Mouse (Mus musculus) embryonic facial prominence, embryonic 13.5 days (tissue): ENCODE results near the gene Lgals2. TPM values are rescaled to one million over a fixed set of nuclear protein-coding genes. Genes with fewer than 3 reads are reported as not detected.
"Not testable (repeated sequence)": the region's sequence is repeated elsewhere in the genome, so short reads cannot be mapped to it uniquely, and the experiment has no call there.

Source experiments
- ATAC-seq: fragments of 200-750 bp; cut with Nextera tagmentation; 2 replicates; pipeline ENCODE4 v1.8.0; 2017; ENCODE audit warnings: low read depth; ENCODE audit not compliant: insufficient number of reproducible peaks, insufficient read depth, low FRiP score, low TSS enrichment
- H3K27ac ChIP-seq: fragments of 300-500 bp; sonication (generic); 2 replicates; pipeline ENCODE4 v1.5.1; 2015; ENCODE audit warnings: moderate library complexity, mild to moderate bottlenecking, inconsistent platforms
- H3K27me3 ChIP-seq: fragments of 300-500 bp; sonication (generic); 2 replicates; pipeline ENCODE4 v1.6.1; 2015; ENCODE audit warnings: mild to moderate bottlenecking, inconsistent platforms
- H3K36me3 ChIP-seq: fragments of 300-500 bp; sonication (generic); 2 replicates; pipeline ENCODE4 v1.6.1; 2015; ENCODE audit warnings: mild to moderate bottlenecking, inconsistent platforms
- H3K4me1 ChIP-seq: fragments of 300-500 bp; sonication (generic); 2 replicates; pipeline ENCODE4 v1.6.1; 2015; ENCODE audit warnings: inconsistent platforms
- H3K4me2 ChIP-seq: fragments of 300-500 bp; sonication (generic); 2 replicates; pipeline ENCODE4 v1.6.1; 2015; ENCODE audit warnings: moderate library complexity, mild to moderate bottlenecking, inconsistent platforms
- H3K4me3 ChIP-seq: fragments of 300-500 bp; sonication (generic); 2 replicates; pipeline ENCODE4 v1.5.1; 2015; ENCODE audit warnings: mild to moderate bottlenecking, inconsistent platforms
- H3K9ac ChIP-seq: fragments of 300-500 bp; sonication (generic); 2 replicates; pipeline ENCODE4 v1.6.1; 2015; ENCODE audit warnings: mild to moderate bottlenecking, inconsistent platforms
- H3K9me3 ChIP-seq: fragments of 300-500 bp; sonication (generic); 2 replicates; pipeline ENCODE4 v1.6.1; 2016; ENCODE audit warnings: inconsistent platforms
- WGBS: fragments of 180-500 bp; shearing (Covaris S2); methylation state at CpG from one replicate; pipeline ENCODE4 v1.1.7; 2015; ENCODE audit warnings: mixed read lengths; 5-methylcytosine and 5-hydroxymethylcytosine counted together
- polyA plus RNA-seq: library from polyadenylated mRNA; unstranded; fragments of >200 nt; fragmentation: Nextera tagmentation; extraction: Ambion mirVana; gene quantifications from 2 replicates; pipeline ENCODE4 v1.2.1, GENCODE M21; 2015

The Lgals2 gene
- polyA plus RNA-seq, 1 experiment from 2014 or later: not detected

DNA sequence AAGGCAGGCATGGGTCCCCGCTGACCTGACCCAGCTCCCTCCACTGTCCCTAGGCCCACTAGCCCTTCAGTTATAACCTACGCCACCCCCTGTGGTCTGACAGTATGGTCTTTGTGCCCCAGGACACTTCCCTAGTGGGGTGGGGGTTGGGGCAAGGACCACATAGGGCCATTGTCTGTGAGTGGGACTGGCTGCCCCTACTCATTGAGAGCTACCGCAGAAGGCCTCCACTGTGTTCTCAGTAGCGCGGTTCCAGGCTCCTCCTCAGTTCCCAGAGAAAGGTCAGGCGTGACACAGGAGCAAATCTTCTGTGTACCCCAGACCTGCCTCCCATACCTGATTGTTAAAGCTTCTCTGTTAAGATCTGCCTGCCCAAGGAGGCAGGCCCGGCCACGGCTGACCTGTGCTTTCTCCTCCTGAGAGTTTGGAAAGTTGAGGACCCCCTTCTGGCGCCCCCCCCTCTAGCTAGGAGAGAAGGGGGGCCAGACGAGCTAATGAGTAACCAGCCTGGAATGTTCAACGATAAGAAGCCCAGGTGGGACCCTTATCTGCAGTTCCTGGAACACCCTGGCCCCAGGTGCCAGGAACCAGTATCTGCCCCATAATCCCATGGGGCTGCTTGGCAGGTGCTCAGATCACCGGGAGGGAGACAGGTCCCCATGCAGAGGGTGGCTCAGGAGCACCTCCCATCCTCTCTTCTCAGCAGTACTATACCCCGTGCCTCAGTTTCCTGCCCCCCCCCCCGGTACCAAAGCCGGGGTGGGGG is 5.1 kb downstream of the Lgals2 start:
- ATAC-seq: no peak
- Histone ChIP-seq H3K27ac (no peak overlapping the region), H3K4me1 (peaks cover 16% of the 10 kb centered on the region), H3K27me3 (no peaks in the 10 kb centered on the region), H3K9ac (no peak overlapping the region), H3K4me2 (no peak overlapping the region), H3K4me3 (no peak overlapping the region), H3K9me3 (no peaks in the 10 kb centered on the region), H3K36me3 (peaks cover 19% of the 10 kb centered on the region)
- WGBS: 57% methylated on average over 15 of the region's 15 CpGs

GRCm38 (mm10) chr15:78849485-78849884 is 5.8 kb downstream of the Lgals2 start:
- Histone ChIP-seq H3K36me3 (peaks cover 19% of the 10 kb centered on the region), H3K27ac (no peak overlapping the region), H3K4me2 (no peak overlapping the region), H3K27me3 (no peaks in the 10 kb centered on the region; the same call in 1 of the 2 replicates), H3K9me3 (no peaks in the 10 kb centered on the region), H3K4me1 (peaks cover 23% of the 10 kb centered on the region), H3K9ac (no peak overlapping the region), H3K4me3 (no peak overlapping the region)
- no peak for ATAC-seq
- WGBS: 77% methylated on average over 12 of the region's 12 CpGs

DNA sequence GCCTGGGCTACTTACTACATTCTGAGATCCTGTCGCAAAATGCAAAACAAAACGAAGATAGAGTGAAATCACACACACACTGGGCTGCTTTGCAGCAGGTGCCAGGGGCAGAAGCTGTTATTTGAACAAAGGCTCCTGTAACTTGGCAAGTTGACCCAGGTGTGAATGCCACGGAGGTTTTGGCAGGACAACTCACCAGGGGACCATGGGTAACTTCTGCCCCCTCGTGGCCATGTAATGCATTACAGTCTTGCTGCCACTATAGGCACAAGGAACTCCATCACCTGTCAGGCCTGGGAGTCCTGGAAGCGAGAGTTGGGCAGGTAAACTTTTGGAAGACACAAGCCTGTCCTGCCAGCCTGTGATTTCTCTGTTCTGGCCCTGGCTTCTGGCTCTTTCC is 6.9 kb downstream of the Lgals2 start:
- no peak overlapping the region for H3K4me3 ChIP-seq
- no peaks in the 10 kb centered on the region; the same call in 1 of the 2 replicates for H3K27me3 ChIP-seq
- H3K4me1 ChIP-seq: peaks cover 33% of the 10 kb centered on the region
- peaks cover 19% of the 10 kb centered on the region for H3K36me3 ChIP-seq
- H3K9ac ChIP-seq: no peak overlapping the region
- no peak overlapping the region for H3K4me2 ChIP-seq
- H3K9me3 ChIP-seq: no peaks in the 10 kb centered on the region
- WGBS: 33% methylated on average over 5 of the region's 5 CpGs
- no peak overlapping the region for H3K27ac ChIP-seq
- no peak for ATAC-seq

DNA sequence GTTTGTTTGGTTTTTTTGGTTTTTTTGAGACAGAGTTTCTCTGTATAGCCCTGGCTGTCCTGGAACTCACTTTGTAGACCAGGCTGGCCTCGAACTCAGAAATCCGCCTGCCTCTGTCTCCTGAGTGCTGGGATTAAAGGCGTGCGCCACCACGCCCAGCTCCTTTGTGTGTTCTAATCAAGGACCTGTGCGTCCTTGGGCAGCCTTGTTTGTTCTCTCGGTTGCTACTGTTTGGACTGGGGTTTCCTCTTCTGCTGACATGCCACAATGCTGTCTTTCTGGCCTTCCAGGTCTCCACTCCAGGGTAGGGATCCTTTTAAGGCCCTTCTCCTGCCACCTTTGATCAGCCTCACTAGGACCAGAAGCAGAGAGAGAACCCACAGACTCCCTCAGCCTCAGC is 8.5 kb downstream of the Lgals2 start:
- H3K27ac ChIP-seq, H3K4me3 ChIP-seq, ATAC-seq, H3K27me3 ChIP-seq, H3K4me2 ChIP-seq, H3K9me3 ChIP-seq, H3K9ac ChIP-seq: not testable (repeated sequence)
- Histone ChIP-seq H3K36me3 (peaks cover 19% of the 10 kb centered on the region), H3K4me1 (peaks cover 44% of the 10 kb centered on the region)
- WGBS: 88% methylated on average over 7 of the region's 7 CpGs

GRCm38 (mm10) chr15:78846352-78846751 is 9.0 kb downstream of the Lgals2 start:
- 63% methylated on average over 8 of the region's 8 CpGs for WGBS
- Histone ChIP-seq H3K36me3 (peaks cover 19% of the 10 kb centered on the region), H3K4me3 (no peak overlapping the region), H3K9ac (no peak overlapping the region), H3K4me1 (peaks cover 45% of the 10 kb centered on the region), H3K27ac (no peak overlapping the region), H3K9me3 (no peaks in the 10 kb centered on the region), H3K4me2 (no peak overlapping the region), H3K27me3 (no peaks in the 10 kb centered on the region; the same call in 1 of the 2 replicates)
- no peak for ATAC-seq

DNA sequence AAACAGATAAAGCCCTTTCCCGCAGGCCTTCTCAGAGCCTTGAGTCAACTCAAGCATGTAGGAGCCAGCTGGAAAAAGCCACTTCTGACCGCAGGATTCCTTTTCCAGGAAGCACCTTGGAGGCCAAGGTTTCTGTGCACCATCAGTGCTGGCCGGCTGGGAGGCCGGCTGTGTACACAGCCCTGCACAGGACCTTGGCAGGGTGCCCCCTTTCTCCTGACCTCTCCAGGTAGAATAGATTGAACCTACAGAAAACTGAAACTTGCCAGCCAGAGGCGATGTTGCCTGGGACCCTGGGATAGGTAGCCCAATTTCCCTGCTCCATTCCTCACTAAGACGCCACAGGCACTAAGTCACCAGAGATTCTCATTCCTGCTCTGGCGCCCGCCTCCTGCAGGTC is 9.5 kb downstream of the Lgals2 start:
- no peaks in the 10 kb centered on the region for H3K9me3 ChIP-seq
- no peak overlapping the region for H3K4me3 ChIP-seq
- no peak for ATAC-seq
- peaks cover 50% of the 10 kb centered on the region for H3K4me1 ChIP-seq
- 79% methylated on average over 8 of the region's 8 CpGs for WGBS
- H3K4me2 ChIP-seq: peak overlapping the region; percentile 84; the same call in 1 of the 2 replicates
- peaks cover 19% of the 10 kb centered on the region for H3K36me3 ChIP-seq
- no peaks in the 10 kb centered on the region; the same call in 1 of the 2 replicates for H3K27me3 ChIP-seq
- H3K9ac ChIP-seq: peak overlapping the region; percentile 40; the same call in 1 of the 2 replicates
- H3K27ac ChIP-seq: no peak overlapping the region

DNA sequence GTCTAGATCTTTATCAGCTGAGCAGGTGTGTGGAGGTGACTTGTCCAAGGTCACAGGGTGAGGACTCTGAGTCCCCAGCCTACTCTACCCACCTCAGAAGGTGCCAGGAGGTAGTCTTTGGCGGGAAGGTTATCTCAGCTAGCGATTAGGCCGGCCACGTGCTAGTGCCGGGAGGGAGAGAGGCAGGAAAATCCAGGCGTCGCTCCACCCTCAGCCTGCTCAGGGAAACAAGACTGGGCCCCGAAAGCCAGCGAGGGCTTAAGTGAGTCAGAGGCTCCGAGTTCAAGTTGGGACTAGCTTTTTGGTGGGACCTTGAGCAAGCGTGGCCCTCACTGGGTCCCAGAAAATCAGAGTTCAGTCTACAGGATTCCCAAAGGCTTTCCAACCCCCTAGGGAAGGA is 10.0 kb downstream of the Lgals2 start:
- Histone ChIP-seq H3K27me3 (no peaks in the 10 kb centered on the region; the same call in 1 of the 2 replicates), H3K4me1 (peaks cover 55% of the 10 kb centered on the region), H3K4me2 (peak overlapping the region; percentile 84), H3K36me3 (peaks cover 19% of the 10 kb centered on the region), H3K27ac (no peak overlapping the region), H3K4me3 (no peak overlapping the region), H3K9me3 (no peaks in the 10 kb centered on the region), H3K9ac (peak overlapping the region; percentile 40)
- no peak for ATAC-seq
- 60% methylated on average over 11 of the region's 11 CpGs for WGBS

DNA sequence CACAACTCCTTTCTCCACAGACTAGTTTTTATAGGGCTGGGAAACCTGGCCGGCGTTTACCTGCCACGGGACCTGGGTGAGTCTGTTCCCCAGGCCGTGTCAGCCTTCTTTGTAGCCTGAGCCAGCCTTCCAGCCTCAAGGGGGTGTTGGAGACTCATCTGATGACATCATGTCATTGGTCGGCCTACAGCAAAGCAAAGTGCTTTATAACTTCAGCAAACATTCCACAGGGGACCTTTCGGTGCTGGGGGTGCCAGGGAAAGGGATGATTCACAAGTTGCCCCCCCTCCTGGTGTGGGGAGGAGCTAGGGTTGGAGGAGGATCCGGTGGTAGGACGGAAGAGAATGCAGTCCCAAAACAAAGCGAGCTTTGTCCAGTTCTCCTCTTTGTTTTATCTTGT is 10.5 kb downstream of the Lgals2 start:
- Histone ChIP-seq H3K27ac (peak overlapping the region; percentile 86), H3K36me3 (peaks cover 18% of the 10 kb centered on the region), H3K9me3 (no peaks in the 10 kb centered on the region), H3K27me3 (no peaks in the 10 kb centered on the region; the same call in 1 of the 2 replicates), H3K4me1 (peaks cover 60% of the 10 kb centered on the region), H3K4me2 (peak overlapping the region; percentile 84), H3K4me3 (peak overlapping the region; percentile 61; the same call in 1 of the 2 replicates), H3K9ac (peak overlapping the region; percentile 88; the same call in 1 of the 2 replicates)
- ATAC-seq: no peak
- WGBS: 18% methylated on average over 9 of the region's 9 CpGs

- Histone ChIP-seq H3K4me3 (peak overlapping the region; percentile 61), H3K9ac (peak overlapping the region; percentile 88), H3K9me3 (no peaks in the 10 kb centered on the region), H3K27ac (peak overlapping the region; percentile 86; the same call in 1 of the 2 replicates), H3K4me2 (peak overlapping the region; percentile 84), H3K36me3 (peaks cover 9% of the 10 kb centered on the region), H3K27me3 (no peaks in the 10 kb centered on the region; the same call in 1 of the 2 replicates), H3K4me1 (peaks cover 70% of the 10 kb centered on the region)
- no peak for ATAC-seq
- WGBS: 32% methylated on average over 21 of the region's 21 CpGs
Measured at GRCm38 (mm10) chr15:78843581-78844469, 11.5 kb downstream of the Lgals2 start.

DNA sequence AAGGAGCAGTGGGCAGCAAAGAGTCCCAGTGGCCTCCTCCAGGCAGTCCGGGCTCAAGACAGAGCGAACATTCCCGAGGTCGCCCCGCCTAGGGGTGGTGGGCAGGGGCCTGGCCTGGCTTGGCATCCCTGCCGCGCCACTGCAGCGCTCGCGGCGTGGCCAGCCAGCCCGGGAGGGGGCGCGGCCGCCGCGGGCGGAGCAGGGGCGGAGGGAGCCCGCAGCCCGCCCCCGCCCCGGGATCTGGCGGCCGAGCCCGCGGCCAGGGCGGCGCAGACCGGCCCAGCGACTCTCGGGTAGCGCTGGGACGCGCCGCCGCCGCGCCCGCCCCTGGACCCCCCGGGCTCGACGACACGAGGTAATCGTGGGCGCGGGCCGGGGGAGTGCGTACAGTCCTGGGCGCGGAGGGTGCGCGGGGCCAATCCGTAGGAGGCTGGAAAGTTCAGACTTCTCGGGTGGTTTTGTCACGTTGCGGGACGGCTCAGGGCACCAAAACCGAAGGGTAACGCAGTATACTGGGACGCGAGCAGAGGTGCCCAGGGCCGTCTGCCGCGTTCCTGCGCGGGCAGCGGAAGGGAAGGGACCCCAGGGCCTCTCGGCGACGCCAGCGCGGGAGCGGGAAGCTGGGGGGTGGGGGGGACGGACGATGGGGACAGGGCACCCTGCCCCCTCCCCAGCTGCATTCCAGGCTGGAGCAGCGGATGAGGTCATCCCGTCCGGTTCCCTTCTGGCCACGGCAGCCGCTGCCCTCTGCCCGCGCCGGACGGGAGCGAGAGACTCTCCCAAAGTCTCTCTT is 12.8 kb downstream of the Lgals2 start, which contains the start of gene Cdc42ep1:
TSS of gene Cdc42ep1 (plus strand) at position 254 of the 793 bp plus-strand sequence.
- peak within 1 kb of the TSS; percentile 61 for H3K4me3 ChIP-seq
- H3K4me2 ChIP-seq: peak within 1 kb of the TSS; percentile 84
- peak within 1 kb of the TSS; percentile 86 for H3K27ac ChIP-seq
- H3K27me3 ChIP-seq: no peaks in the 10 kb centered on the region; the same call in 1 of the 2 replicates
- H3K4me1 ChIP-seq: peaks cover 73% of the 10 kb centered on the region
- peak within 1 kb of the TSS; percentile 88 for H3K9ac ChIP-seq
- ATAC-seq: peak; percentile 49; the same call in 1 of the 2 replicates
- under 1% methylated on average over 80 of the region's 86 CpGs for WGBS
- no peaks in the 10 kb centered on the region for H3K9me3 ChIP-seq
- H3K36me3 ChIP-seq: peaks cover 6% of the 10 kb centered on the region
